Mouse (Mus musculus) lung, adult 2 months (tissue): Measurements from ENCODE around the gene Zbed4. TPM values are rescaled to one million over a fixed set of nuclear protein-coding genes. Genes with fewer than 3 reads are reported as not detected.
"Not testable (repeated sequence)": the region's sequence is repeated elsewhere in the genome, so short reads cannot be mapped to it uniquely, and the experiment has no call there.

Experiments
- DNase-seq: peaks from one replicate; pipeline ENCODE4 v3.0.0; 2022
- H3K4me1 ChIP-seq: fragments of 200-500 bp; 2 replicates; pipeline ENCODE4 v1.6.1; 2011; ENCODE audit warnings: low read length; ENCODE audit not compliant: control insufficient read depth, insufficient read depth
- H3K4me3 ChIP-seq: fragments of 200-500 bp; replicated peaks from 2 replicates; pipeline ENCODE3; 2011; ENCODE audit warnings: low read depth, mild to moderate bottlenecking, control low read depth, low read length; ENCODE audit errors: extremely low read depth
- CTCF ChIP-seq: fragments of 200-500 bp; IDR thresholded peaks from 2 replicates; pipeline ENCODE4 v1.5.1; 2011; ENCODE audit warnings: mild to moderate bottlenecking, low read length, control low read depth; ENCODE audit not compliant: insufficient read depth
- POLR2A ChIP-seq: fragments of 200-500 bp; IDR thresholded peaks from 2 replicates; pipeline ENCODE4 v1.6.1; 2011; ENCODE audit warnings: low read depth, mild to moderate bottlenecking, control low read depth, low read length, borderline replicate concordance; ENCODE audit errors: extremely low read depth
- WGBS: fragments of 180-500 bp; shearing (Covaris S2); methylation state at CpG from one replicate; pipeline ENCODE4 v1.1.7; 2018; 5-methylcytosine and 5-hydroxymethylcytosine counted together
- polyA plus RNA-seq: library from polyadenylated mRNA; depleted of rRNA; stranded (reverse); fragments of >200 nt; gene quantifications from 2 replicates; pipeline ENCODE4 v1.2.3, GENCODE M21; 2012

The Zbed4 gene
- polyA plus RNA-seq, 1 experiment: 4.2 TPM

GRCm38 (mm10) chr15:88799950-88800371, 48.5 kb downstream of the Zbed4 start:
- H3K4me3 ChIP-seq: no peak overlapping the region
- WGBS: 57% methylated on average over 11 of the region's 11 CpGs
- TF ChIP-seq POLR2A (no peak), CTCF (no peak)
- no peaks in the 10 kb centered on the region for H3K4me1 ChIP-seq
- peak; percentile 42 for DNase-seq

GRCm38 (mm10) chr15:88800921-88801354, 49.5 kb downstream of the Zbed4 start:
- Histone ChIP-seq H3K4me1 (no peaks in the 10 kb centered on the region), H3K4me3 (no peak overlapping the region)
- no peak for DNase-seq
- no peak for TF ChIP-seq POLR2A
- no peak for TF ChIP-seq CTCF
- WGBS: 70% methylated on average over 6 of the region's 6 CpGs

- Histone ChIP-seq H3K4me3 (no peak overlapping the region), H3K4me1 (no peaks in the 10 kb centered on the region)
- 88% methylated on average over 3 of the region's 3 CpGs for WGBS
- no peak for TF ChIP-seq CTCF
- no peak for TF ChIP-seq POLR2A
- no peak for DNase-seq
Measured at GRCm38 (mm10) chr15:88801903-88802302, 50.4 kb downstream of the Zbed4 start.

GRCm38 (mm10) chr15:88802348-88802747, 50.9 kb downstream of the Zbed4 start:
- Histone ChIP-seq H3K4me1 (no peaks in the 10 kb centered on the region), H3K4me3 (no peak overlapping the region)
- no peak for TF ChIP-seq POLR2A
- TF ChIP-seq CTCF: no peak
- DNase-seq: no peak
- 86% methylated on average over 6 of the region's 6 CpGs for WGBS

GRCm38 (mm10) chr15:88808121-88808520, 56.7 kb downstream of the Zbed4 start:
- WGBS: 78% methylated on average over 8 of the region's 8 CpGs
- no peak overlapping the region for H3K4me3 ChIP-seq
- H3K4me1 ChIP-seq: no peaks in the 10 kb centered on the region
- TF ChIP-seq CTCF (no peak), POLR2A (no peak)
- DNase-seq: no peak

GRCm38 (mm10) chr15:88810369-88810768, 58.9 kb downstream of the Zbed4 start:
- no peak for TF ChIP-seq POLR2A
- TF ChIP-seq CTCF: no peak
- no peak for DNase-seq
- Histone ChIP-seq H3K4me3 (no peak overlapping the region), H3K4me1 (no peaks in the 10 kb centered on the region)
- 74% methylated on average over 2 of the region's 2 CpGs for WGBS

GRCm38 (mm10) chr15:88813262-88813661, 61.8 kb downstream of the Zbed4 start:
- no peak overlapping the region for H3K4me3 ChIP-seq
- DNase-seq: no peak
- no peaks in the 10 kb centered on the region for H3K4me1 ChIP-seq
- no peak for TF ChIP-seq CTCF
- TF ChIP-seq POLR2A: no peak
- 90% methylated on average over 3 of the region's 3 CpGs for whole genome bisulfite sequencing

GRCm38 (mm10) chr15:88813873-88814272, 62.4 kb downstream of the Zbed4 start:
- WGBS: 98% methylated on average over 2 of the region's 2 CpGs
- not testable (repeated sequence) for DNase-seq, H3K4me1 ChIP-seq, H3K4me3 ChIP-seq

- Histone ChIP-seq H3K4me1 (no peaks in the 10 kb centered on the region), H3K4me3 (no peak overlapping the region)
- TF ChIP-seq POLR2A: no peak
- TF ChIP-seq CTCF: no peak
- 98% methylated on average over 11 of the region's 11 CpGs for WGBS
- no peak for DNase-seq
Measured at GRCm38 (mm10) chr15:88814411-88815047, 63.1 kb downstream of the Zbed4 start.

- WGBS: 88% methylated on average over 6 of the region's 6 CpGs
- no peak for DNase-seq
- no peak for TF ChIP-seq CTCF
- no peak for TF ChIP-seq POLR2A
- Histone ChIP-seq H3K4me3 (no peak overlapping the region), H3K4me1 (peaks cover 4% of the 10 kb centered on the region)
Measured at GRCm38 (mm10) chr15:88815196-88815700, 63.8 kb downstream of the Zbed4 start.
